Mouse (Mus musculus) embryonic fibroblast, embryonic 13.5 days (primary cell): ENCODE measurements at regions not wholly inside any gene's neighbourhood (a gene's known extent, or its start where the extent isn't known, plus 50 kb on each side); places are given as distances from the start of the nearest gene placed in this dataset.

Source experiments
- CTCF ChIP-seq: IDR thresholded peaks from 2 replicates; pipeline ENCODE4 v1.5.1; 2011; ENCODE audit warnings: mild to moderate bottlenecking, control low read depth, low read length, moderate library complexity, borderline replicate concordance; ENCODE audit not compliant: insufficient read depth
- POLR2A ChIP-seq: IDR thresholded peaks from 2 replicates; pipeline ENCODE4 v1.6.1; 2011; ENCODE audit warnings: low read depth, mild to moderate bottlenecking, control low read depth, low read length, moderate library complexity

DNA sequence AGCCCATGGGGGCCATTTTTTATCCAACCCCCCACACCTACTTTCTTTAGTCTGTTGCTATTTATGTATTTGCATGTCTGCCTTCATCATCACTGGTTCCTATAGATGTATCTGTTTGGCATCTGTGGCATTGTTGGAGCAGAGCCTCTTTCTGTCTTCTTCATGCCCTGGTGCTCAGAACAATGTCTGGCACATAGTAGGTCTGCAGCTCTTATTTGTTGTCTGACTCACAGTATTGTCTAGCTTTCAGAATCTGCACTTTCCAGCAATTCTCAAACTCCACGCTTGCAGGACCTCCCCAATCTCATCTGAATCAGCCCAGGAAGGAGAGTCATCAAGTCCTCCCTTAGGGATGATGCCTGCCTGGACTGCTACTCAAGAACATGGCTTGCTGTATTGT lies 82.9 kb upstream of the Aldh1b1 start:
- TF ChIP-seq POLR2A = no peak
- no peak for TF ChIP-seq CTCF
